Mouse (Mus musculus) activated CD4-positive, CD25-positive, alpha-beta regulatory T cell, adult 4 months (primary cell): ENCODE data around the gene 1700013F07Rik. TPM values are rescaled to one million over a fixed set of nuclear protein-coding genes. Genes with fewer than 3 reads are reported as not detected.
"Not testable (repeated sequence)": the region's sequence is repeated elsewhere in the genome, so short reads cannot be mapped to it uniquely, and the experiment has no call there.

Source experiments
- ATAC-seq: one replicate; pipeline ENCODE4 v1.8.0; 2017
- polyA plus RNA-seq, 2 experiments: library from polyadenylated mRNA; unstranded; fragments of 100-300 nt; shearing (Covaris generic); gene quantifications; one replicate each; pipeline ENCODE4 v1.2.1; 2017

The 1700013F07Rik gene
- polyA plus RNA-seq, 2 experiments from 2014 or later = not detected

DNA sequence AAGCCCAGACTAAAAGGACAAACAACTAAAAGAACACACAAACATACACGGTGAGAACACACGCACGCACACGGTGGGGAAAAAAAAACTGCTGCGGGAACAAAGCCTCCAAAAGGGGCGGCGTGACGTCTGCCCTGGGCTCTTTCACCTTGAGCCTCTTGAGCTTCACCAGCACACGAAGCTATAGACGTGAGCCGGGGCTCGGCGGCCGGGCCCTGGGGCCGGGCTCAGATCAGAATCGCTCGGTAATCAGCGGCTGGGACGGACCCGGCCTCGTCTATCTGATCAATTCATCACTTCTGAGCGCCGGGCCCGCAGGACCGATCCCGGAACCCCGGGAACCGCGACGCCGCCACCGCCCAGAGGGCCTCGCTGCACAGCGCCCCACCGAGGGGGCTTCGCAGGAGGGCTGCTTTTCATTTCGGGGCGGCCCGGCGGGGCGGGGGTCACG, 20.2 kb downstream of the 1700013F07Rik start:
- peak; percentile 24 for ATAC-seq

DNA sequence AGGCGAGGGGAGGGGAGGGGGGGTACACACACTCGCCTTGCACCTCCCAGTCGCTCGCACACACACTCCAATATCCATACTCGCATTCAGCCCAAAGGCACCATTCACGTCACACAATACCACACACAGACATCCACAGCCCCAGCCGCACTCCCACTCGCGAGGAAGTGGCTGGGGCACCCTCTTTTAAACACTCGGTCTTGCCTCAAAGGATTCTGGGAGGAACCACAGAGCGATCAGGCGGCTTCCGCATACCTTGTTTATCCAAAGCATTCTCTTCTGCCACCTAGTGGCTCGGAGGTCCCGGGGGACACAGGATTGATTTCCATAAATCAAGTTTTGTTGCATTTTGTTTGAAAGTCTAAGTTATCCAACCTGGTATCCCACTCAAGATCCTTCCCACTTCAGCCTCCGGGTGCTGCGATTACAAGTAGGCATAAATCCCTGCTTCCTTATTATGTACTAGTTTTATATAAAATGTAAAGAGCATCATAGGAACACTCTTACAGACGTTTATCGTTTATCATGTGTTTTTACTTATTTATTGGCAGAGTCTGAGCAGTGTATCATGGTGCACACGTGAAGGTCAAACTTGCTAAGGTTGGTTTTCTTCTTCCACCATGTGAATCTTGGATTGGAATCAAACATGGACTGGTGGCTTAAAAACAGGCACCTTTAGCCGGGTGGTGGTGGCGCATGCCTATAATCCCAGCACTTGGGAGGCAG, 20.8 kb downstream of the 1700013F07Rik start:
- peak; percentile 99 for ATAC-seq

- no peak for ATAC-seq
These were observed 23.9 kb downstream of the 1700013F07Rik start for GRCm38 (mm10) chr3:108557888-108558287.

- peak; percentile 92 for ATAC-seq
These were observed 28.3 kb downstream of the 1700013F07Rik start, which contains the start of gene Tmem167b for GRCm38 (mm10) chr3:108562133-108562730. Gene Tmem167b (minus strand): TSS chr3:108562466.

DNA sequence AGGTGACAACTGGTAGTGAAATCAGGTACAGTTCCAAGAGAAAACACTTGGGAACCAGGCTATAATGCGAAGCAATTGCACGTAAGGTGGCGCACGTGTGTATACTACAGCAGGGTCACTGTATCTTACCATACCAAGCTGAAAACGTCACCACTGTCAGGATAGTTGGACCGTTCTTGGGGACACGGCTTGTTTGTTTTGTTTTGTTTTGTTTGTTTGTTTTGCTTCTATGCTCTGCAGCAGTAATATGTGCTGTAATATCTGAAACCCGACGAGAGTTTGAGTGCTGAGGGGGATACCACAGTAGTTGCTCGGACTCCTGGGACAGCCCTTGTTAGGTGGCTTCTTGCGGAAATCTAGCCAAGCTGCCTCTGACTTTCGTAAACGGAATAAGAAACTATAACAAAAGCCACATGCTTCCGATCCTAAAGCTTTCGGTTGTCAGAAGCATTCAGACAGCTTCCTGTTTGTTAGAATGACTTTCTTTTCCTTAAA, 28.9 kb downstream of the 1700013F07Rik start:
- ATAC-seq = peak; percentile 22

DNA sequence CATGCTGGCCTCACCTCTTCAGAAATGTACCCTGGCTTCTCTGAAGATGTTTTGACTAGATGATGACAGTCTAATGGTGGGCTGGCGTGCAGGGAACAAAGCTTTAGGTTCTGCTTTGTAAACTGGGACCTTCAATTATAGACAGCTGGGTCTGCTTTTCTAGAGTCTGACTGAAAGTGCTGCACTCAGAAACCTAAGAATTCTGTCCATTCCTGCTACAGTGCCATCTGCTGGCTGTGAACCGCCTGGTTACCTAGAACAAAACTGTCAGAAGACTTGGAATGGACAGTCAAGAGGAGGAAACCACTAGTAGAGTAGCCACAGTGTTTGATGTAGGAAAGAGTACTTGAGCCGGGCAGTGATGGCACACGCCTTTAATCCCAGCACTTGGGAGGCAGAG, 29.4 kb downstream of the 1700013F07Rik start:
- peak; percentile 27 for ATAC-seq

GRCm38 (mm10) chr3:108567990-108568877, 34.3 kb downstream of the 1700013F07Rik start:
- no peak for ATAC-seq

DNA sequence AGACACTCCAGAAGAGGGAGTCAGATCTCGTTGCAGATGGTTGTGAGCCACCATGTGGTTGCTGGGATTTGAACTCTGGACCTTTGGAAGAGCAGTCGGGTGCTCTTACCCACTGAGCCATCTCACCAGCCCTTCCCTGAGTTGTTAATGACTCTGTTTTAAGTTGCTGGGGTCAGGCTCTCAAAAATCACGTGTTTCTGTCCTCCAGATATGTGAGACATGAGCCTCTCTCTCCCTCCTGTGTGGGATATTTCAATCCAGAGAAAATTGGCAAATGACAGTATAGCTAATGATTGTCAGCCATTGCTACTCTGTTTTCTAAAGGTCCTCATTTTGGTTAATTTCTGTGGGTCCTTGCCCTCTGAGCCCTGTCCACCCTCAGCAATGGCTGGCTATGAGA, 35.7 kb downstream of the 1700013F07Rik start:
- ATAC-seq = not testable (repeated sequence)

- ATAC-seq = no peak
These were observed 36.9 kb downstream of the 1700013F07Rik start for GRCm38 (mm10) chr3:108570813-108571212.

GRCm38 (mm10) chr3:108571443-108572294, 37.7 kb downstream of the 1700013F07Rik start, which contains the start of gene Taf13:
Gene Taf13 (plus strand): TSS chr3:108571698.
- peak; percentile 98 for ATAC-seq

GRCm38 (mm10) chr3:108572309-108573010, 38.5 kb downstream of the 1700013F07Rik start:
- no peak for ATAC-seq

- no peak for ATAC-seq
These were observed 40.1 kb downstream of the 1700013F07Rik start for GRCm38 (mm10) chr3:108574018-108574417.

- no peak for ATAC-seq
These were observed 50.6 kb downstream of the 1700013F07Rik start for GRCm38 (mm10) chr3:108584580-108584979.

GRCm38 (mm10) chr3:108588446-108588845, 54.5 kb downstream of the 1700013F07Rik start:
- ATAC-seq = no peak

DNA sequence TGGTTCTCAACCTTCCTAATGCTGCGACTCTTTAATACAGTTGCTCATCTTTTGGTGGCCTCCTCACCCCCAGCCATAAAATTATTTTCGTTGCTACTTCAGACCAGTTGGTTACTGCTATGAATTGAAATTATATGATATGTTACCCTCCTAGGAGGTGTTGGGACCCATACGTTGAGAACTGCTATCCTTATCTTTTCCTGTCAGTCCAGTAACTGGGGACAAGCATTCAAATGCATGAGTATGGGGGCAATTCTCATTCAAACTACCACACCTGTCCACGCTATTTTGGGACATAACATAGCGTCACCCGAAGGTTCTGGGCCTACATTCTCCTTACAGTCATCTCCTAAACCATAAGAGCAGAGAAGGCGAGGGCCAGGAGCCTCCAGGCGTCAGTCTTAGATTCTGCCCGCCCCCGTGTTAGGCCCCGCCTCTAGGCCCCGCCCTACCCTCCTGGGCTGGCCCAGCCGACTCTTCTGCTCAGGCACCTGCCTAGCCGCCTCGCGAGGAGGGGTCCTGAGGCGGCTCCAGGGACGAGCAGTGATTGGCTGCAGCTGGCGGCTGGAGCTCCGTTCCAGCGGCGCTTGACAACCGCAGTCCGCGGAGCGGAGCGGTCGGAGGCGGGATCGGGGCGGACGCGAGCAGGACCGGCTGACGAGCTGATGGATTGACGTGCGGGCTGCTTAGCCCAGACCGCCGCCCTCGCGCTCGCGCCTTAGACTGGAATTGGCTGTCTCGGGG, 57.0 kb downstream of the 1700013F07Rik start, which contains the start of gene Wdr47:
TSS of gene Wdr47 (plus strand) at position 494 of the 744 bp plus-strand sequence.
- ATAC-seq = peak; percentile 99

DNA sequence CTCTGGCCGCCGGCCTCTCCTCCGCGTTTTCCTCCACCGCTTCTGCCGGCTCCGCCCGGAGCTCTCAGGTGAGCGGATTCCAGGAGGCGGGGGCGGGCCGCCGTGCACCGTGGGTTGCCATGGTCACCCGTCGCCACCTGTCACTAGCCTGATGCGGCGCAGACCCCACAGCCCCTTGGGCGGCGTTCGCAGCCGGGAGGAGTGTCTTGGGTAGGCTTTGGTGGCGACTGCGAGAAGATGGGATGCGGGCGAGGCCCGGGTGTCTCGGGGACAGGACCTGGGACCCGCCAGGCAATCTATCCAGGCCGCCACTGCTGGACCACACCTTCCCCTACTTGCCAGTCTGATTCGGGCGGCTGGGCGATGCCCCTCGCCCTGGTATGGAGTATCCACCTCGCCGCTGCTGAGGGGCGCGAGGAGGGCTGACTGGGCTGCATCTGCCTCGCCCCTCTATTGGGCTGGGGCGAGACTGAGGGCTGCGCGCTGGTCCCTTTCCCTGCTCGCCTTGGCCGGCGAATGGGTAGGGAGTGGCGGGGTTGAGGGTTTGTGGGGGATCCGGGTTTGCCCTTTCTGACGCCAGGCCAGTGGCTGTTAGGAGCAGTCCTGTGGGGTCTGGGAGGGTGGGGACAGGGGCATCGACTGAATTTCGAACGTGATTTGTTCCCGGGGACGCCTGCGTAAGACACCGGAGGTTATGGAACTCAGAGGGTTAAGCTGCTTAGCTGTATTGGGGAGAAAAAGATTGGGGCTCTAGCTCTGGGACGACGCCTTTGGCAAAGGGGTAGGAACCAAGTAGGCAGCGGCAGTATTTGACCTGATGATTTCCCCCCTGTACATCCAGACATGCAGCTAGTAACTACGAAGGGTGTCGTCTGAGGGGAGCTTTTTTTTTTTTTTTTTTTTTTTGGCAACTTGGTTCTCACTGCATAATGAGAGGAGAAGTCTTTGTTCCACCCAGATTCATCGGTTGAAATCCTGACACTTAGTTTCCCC, 57.9 kb downstream of the 1700013F07Rik start:
- no peak for ATAC-seq
